Mouse (Mus musculus) embryonic facial prominence, embryonic 14.5 days (tissue): ENCODE measurements around the gene Atf1. TPM values are rescaled to one million over a fixed set of nuclear protein-coding genes. Genes with fewer than 3 reads are reported as not detected.

Experiments
- ATAC-seq: fragments of 200-750 bp; cut with Nextera tagmentation; 2 replicates; pipeline ENCODE4 v1.8.0; 2017; ENCODE audit warnings: low read depth, moderate number of reproducible peaks, moderate TSS enrichment
- DNase-seq: peaks from one replicate; pipeline ENCODE4 v3.0.0-alpha.2; 2015; ENCODE audit warnings: low spot score
- H3K27ac ChIP-seq: fragments of 300-500 bp; sonication (generic); replicated peaks from 2 replicates; pipeline ENCODE4 v1.5.1; 2014; ENCODE audit warnings: low read depth, mild to moderate bottlenecking, low read length, moderate library complexity
- H3K27me3 ChIP-seq: fragments of 300-500 bp; sonication (generic); replicated peaks from 2 replicates; pipeline ENCODE4 v1.6.1; 2014; ENCODE audit warnings: low read length; ENCODE audit not compliant: control insufficient read depth, insufficient read depth
- H3K36me3 ChIP-seq: fragments of 300-500 bp; sonication (generic); 2 replicates; pipeline ENCODE4 v1.6.1; 2014; ENCODE audit warnings: low read length, mixed read lengths; ENCODE audit not compliant: control insufficient read depth, insufficient read depth
- H3K4me1 ChIP-seq: fragments of 300-500 bp; sonication (generic); 2 replicates; pipeline ENCODE4 v1.6.1; 2014; ENCODE audit warnings: antibody characterized with exemption, low read length; ENCODE audit not compliant: control insufficient read depth, insufficient read depth
- H3K4me2 ChIP-seq: fragments of 300-500 bp; sonication (generic); 2 replicates; pipeline ENCODE4 v1.6.1; 2014; ENCODE audit warnings: low read depth, mild to moderate bottlenecking, low read length, moderate library complexity, mixed read lengths
- H3K4me3 ChIP-seq: fragments of 300-500 bp; sonication (generic); 2 replicates; pipeline ENCODE4 v1.5.1; 2014; ENCODE audit warnings: low read depth, mild to moderate bottlenecking, low read length
- H3K9ac ChIP-seq: fragments of 300-500 bp; sonication (generic); 2 replicates; pipeline ENCODE4 v1.6.1; 2014; ENCODE audit warnings: low read depth, mild to moderate bottlenecking, low read length, moderate library complexity, mixed read lengths
- H3K9me3 ChIP-seq: fragments of 300-500 bp; sonication (generic); 2 replicates; pipeline ENCODE4 v1.6.1; 2016; ENCODE audit warnings: low read length; ENCODE audit not compliant: control insufficient read depth
- WGBS: fragments of 180-500 bp; shearing (Covaris S2); extraction: QIAGEN DNeasy Blood & Tissue Kit; methylation state at CpG from one replicate; pipeline ENCODE4 v1.1.7; 2014; 5-methylcytosine and 5-hydroxymethylcytosine counted together
- polyA plus RNA-seq: library from polyadenylated mRNA; unstranded; fragments of >200 nt; fragmentation: Nextera tagmentation; extraction: Ambion mirVana; gene quantifications from 2 replicates; pipeline ENCODE4 v1.2.1, GENCODE M21; 2014

The Atf1 gene
- polyA plus RNA-seq, 1 experiment from 2014 or later, result 33.5 TPM

DNA sequence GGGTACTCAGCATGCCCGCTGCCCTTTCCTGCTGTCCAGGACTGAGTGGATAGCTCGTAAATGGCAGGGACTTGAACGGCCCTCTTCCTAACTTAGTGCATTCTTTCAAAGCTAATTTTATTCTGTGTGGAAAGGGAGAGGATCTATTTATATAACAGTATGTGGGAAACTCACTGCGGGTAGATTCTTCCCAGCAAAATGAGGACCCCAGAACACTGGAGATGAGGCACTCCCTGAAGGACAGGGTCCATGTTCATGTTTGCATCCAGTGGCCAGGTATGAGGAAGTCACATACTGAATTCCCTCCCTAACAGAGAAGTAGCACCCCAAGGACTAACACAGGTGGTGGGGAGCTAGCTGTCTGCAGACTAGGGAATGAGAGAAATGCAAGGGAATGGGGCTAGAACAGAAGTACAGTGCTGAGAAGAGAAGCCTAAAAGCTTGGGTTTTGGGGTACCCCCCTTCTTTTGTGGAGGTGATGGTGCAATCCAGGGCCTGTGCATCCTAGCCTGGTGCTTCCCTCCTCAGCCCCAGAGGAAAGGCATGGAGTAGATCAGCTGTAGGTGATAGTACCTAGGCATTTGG, 25.1 kb upstream of the Atf1 start:
- no peaks in the 10 kb centered on the region for H3K9me3 ChIP-seq

DNA sequence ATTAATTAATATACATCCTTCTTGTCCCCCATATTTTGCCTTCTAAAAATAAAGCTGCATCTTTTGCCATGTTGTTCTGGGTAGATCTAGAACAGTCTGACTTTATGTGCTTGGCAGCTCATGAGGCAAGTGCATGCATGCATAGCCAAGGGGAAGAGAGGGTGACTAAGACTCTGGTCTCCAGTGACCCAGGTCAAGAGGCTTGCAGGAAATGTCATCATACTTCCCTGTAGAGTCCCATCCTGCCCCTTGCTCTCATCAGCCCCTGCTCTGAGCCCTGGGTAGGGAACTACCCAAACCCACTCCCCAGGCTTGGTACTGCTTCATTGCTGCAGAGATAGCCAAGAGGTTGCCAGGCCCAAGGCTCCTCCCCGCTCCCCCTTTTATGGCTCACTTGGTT, 23.0 kb upstream of the Atf1 start:
- ATAC-seq, result no peak
- no peak for DNase-seq
- no peaks in the 10 kb centered on the region for H3K9me3 ChIP-seq
- no peak overlapping the region for H3K4me3 ChIP-seq
- no peak overlapping the region for H3K9ac ChIP-seq
- no peaks in the 10 kb centered on the region for H3K27me3 ChIP-seq
- peaks cover 74% of the 10 kb centered on the region for H3K36me3 ChIP-seq
- H3K4me2 ChIP-seq, result no peak overlapping the region
- no peak overlapping the region for H3K27ac ChIP-seq
- H3K4me1 ChIP-seq, result no peaks in the 10 kb centered on the region
- 86% methylated on average over 1 of the region's 1 CpGs for WGBS

More for the DNA sequence above, 25.1 kb upstream of the Atf1 start:
- H3K4me2 ChIP-seq, result no peak overlapping the region
- DNase-seq (no peak), ATAC-seq (no peak)
- no peak overlapping the region for H3K27ac ChIP-seq
- no peak overlapping the region for H3K9ac ChIP-seq
- H3K36me3 ChIP-seq, result peaks cover 66% of the 10 kb centered on the region
- H3K4me1 ChIP-seq, result no peaks in the 10 kb centered on the region
- WGBS, result 92% methylated on average over 4 of the region's 4 CpGs
- no peaks in the 10 kb centered on the region for H3K27me3 ChIP-seq
- H3K4me3 ChIP-seq, result no peak overlapping the region

DNA sequence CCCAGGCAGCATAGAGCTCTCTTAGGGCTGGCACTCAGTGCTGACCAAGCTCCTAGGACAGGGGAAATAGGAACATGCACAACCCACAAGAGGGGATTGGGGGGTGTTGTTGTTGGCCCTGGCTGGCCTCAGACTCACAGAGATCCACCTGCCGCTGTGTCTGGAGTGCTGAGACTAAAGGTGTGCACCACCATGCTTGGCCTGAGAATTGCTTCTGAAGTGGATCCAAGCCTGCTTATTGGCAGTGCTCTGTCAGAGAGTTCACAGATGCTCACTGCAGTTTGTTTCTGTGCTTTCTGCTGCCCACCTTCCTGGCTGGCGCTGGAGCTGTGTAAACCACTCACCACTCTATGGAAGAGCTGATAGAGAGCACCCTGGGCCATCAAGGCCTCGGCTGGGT, 17.6 kb upstream of the Atf1 start:
- no peak overlapping the region for H3K4me3 ChIP-seq
- no peaks in the 10 kb centered on the region for H3K9me3 ChIP-seq
- no peak overlapping the region for H3K9ac ChIP-seq
- H3K4me1 ChIP-seq, result no peaks in the 10 kb centered on the region
- no peaks in the 10 kb centered on the region for H3K27me3 ChIP-seq
- WGBS, result 90% methylated on average over 3 of the region's 3 CpGs
- H3K4me2 ChIP-seq, result no peak overlapping the region
- ATAC-seq, result no peak
- peaks cover 96% of the 10 kb centered on the region for H3K36me3 ChIP-seq
- no peak for DNase-seq
- H3K27ac ChIP-seq, result no peak overlapping the region

DNA sequence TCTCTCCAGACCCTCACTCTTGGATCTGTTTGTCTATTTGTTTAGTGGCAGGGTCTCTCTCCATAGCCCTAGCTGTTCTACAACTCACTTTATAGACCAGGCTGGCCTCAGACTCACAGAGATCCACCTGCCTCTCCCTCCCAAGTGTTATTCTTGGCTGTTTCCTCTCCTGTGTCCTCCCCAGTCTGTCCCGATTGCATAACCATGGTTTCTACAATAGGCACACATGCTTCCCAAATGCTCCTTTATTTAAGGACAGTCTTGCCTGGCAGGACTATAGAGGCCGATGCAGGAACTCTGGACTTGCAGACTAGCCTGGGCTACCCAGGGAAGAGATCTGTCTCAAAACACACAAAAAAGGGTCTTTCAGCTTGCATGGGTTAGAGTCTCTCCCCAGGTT, 14.3 kb upstream of the Atf1 start:
- 95% methylated on average over 2 of the region's 2 CpGs for WGBS
- no peak overlapping the region for H3K4me3 ChIP-seq
- no peaks in the 10 kb centered on the region for H3K9me3 ChIP-seq
- no peaks in the 10 kb centered on the region for H3K4me1 ChIP-seq
- H3K27ac ChIP-seq, result no peak overlapping the region
- DNase-seq (no peak), ATAC-seq (no peak)
- no peak overlapping the region for H3K4me2 ChIP-seq
- H3K36me3 ChIP-seq, result peaks cover 80% of the 10 kb centered on the region
- H3K27me3 ChIP-seq, result no peaks in the 10 kb centered on the region
- no peak overlapping the region for H3K9ac ChIP-seq

DNA sequence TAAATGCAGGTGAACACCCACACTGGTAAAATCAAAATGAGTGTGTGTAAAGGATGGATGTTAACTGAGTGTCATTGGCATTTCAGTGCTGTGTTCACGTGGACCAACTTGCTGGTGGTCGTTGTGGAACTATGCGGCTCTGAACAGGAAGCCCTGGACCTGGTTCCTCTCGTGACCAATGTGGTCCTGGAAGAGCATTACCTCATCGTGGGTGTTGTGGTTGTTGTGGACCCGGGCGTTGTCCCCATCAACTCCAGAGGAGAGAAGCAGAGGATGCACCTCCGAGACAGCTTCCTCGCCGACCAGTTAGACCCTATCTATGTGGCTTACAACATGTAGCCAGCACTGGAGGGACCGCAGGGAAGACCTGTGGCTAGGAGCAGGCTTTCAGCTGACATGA, 12.5 kb upstream of the Atf1 start:
- peaks cover 64% of the 10 kb centered on the region for H3K36me3 ChIP-seq
- H3K27ac ChIP-seq, result no peak overlapping the region
- ATAC-seq (no peak), DNase-seq (no peak)
- 94% methylated on average over 11 of the region's 11 CpGs for WGBS
- no peak overlapping the region for H3K4me2 ChIP-seq
- H3K27me3 ChIP-seq, result no peaks in the 10 kb centered on the region
- H3K9me3 ChIP-seq, result no peaks in the 10 kb centered on the region
- no peak overlapping the region for H3K9ac ChIP-seq
- H3K4me3 ChIP-seq, result no peak overlapping the region
- no peaks in the 10 kb centered on the region for H3K4me1 ChIP-seq

DNA sequence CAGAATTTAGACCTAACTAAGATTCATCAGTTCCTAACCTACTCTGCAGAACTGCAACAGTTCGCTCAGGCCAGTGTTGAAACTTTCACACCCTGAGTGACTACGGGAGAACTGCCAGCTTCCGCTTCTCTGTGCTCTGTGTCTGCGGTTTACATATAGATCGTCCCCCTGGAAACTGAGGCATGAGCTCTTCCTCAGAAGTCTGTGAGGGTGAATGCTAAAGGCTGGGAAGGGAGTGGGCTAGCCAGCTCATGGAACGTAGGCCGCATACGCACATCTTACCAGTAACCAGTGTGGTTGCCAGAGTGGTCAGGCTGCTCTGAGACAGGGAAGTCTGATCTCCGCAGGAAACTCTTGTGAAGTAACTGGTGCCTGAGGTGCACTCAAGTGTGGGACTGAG, 11.4 kb upstream of the Atf1 start:
- no peaks in the 10 kb centered on the region for H3K27me3 ChIP-seq
- ATAC-seq, result no peak
- WGBS, result 93% methylated on average over 9 of the region's 9 CpGs
- peaks cover 54% of the 10 kb centered on the region for H3K36me3 ChIP-seq
- no peaks in the 10 kb centered on the region for H3K4me1 ChIP-seq
- no peak overlapping the region for H3K4me3 ChIP-seq
- H3K27ac ChIP-seq, result no peak overlapping the region
- DNase-seq, result no peak
- no peak overlapping the region for H3K9ac ChIP-seq
- no peak overlapping the region for H3K4me2 ChIP-seq
- H3K9me3 ChIP-seq, result no peaks in the 10 kb centered on the region

DNA sequence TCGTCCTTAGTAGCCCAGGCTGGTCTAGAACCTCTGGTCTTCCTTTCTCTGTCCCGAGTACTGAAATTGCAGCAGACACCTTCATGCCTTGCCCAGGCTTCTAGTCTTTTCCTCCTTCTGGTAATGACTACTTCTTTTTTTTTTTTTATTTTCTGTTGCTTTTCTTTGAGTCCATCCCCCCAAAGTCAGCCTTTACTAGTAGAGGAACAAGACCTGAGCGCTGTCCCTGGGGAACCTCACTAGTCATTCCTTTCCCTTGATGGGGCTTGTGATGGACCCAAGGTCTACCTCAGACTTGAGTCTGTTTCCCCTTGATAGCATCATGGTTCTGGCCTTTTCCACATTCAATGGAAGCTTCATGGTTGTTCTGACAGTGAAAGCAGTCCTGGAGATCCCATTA, 9.6 kb upstream of the Atf1 start:
- ATAC-seq, result no peak
- peaks cover 36% of the 10 kb centered on the region for H3K36me3 ChIP-seq
- 93% methylated on average over 3 of the region's 3 CpGs for WGBS

DNA sequence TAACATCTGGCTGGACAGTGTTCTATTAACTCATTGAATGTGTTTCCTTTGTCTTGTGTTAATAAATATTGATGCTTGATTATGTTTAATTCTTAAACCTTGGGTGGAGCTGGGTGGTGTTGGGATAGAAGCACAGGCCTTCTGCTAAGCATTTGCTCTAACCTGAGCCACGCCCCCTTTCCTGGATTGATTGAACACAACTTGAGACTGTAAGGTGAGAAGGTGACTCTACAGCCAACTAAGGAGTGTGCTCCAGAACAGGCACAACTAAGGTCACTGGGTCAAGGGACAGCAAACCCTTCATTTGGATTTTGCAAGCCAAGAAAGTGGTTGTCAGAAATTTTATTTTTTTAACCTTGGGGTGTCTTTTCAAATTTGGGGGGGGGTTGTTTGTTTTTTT, 8.2 kb upstream of the Atf1 start:
- H3K4me1 ChIP-seq, result no peaks in the 10 kb centered on the region
- DNase-seq (no peak), ATAC-seq (no peak)
- no peak overlapping the region for H3K4me3 ChIP-seq
- no peak overlapping the region for H3K4me2 ChIP-seq
- H3K9ac ChIP-seq, result no peak overlapping the region
- H3K36me3 ChIP-seq, result peaks cover 23% of the 10 kb centered on the region
- 66% methylated on average over 1 of the region's 1 CpGs for WGBS
- H3K27ac ChIP-seq, result no peak overlapping the region
- H3K27me3 ChIP-seq, result no peaks in the 10 kb centered on the region
- peaks cover 17% of the 10 kb centered on the region for H3K9me3 ChIP-seq

More for the DNA sequence above, 9.6 kb upstream of the Atf1 start:
- no peak overlapping the region for H3K4me2 ChIP-seq
- H3K9ac ChIP-seq, result no peak overlapping the region
- DNase-seq, result no peak
- H3K27ac ChIP-seq, result no peak overlapping the region
- H3K9me3 ChIP-seq, result peaks cover 9% of the 10 kb centered on the region
- H3K4me3 ChIP-seq, result no peak overlapping the region
- no peaks in the 10 kb centered on the region for H3K4me1 ChIP-seq
- no peaks in the 10 kb centered on the region for H3K27me3 ChIP-seq

DNA sequence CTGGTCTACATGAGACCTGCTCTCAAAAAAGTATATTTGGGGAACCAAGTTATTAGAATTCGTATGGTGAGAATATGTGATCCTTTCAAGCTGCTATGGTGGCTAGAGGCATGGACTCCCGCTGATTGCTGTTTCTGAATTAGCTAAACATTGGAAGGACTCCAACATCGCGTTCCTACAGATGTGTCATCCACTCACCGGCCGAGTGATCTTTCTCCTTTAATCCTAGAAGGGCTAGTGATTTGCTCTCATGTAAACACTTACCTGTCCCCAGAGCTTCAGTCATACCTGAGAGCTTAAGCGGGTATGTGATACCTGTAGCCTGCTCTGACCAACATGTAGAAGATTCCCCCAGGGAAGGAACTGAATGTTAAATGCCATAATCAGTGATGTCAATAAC, 6.7 kb upstream of the Atf1 start:
- DNase-seq, result no peak
- no peak overlapping the region for H3K9ac ChIP-seq
- 84% methylated on average over 7 of the region's 7 CpGs for WGBS
- H3K27ac ChIP-seq, result no peak overlapping the region
- H3K4me1 ChIP-seq, result no peaks in the 10 kb centered on the region
- H3K4me2 ChIP-seq, result no peak overlapping the region
- no peak overlapping the region for H3K4me3 ChIP-seq
- H3K27me3 ChIP-seq, result no peaks in the 10 kb centered on the region
- H3K36me3 ChIP-seq, result peaks cover 8% of the 10 kb centered on the region
- no peak for ATAC-seq
- peaks cover 17% of the 10 kb centered on the region for H3K9me3 ChIP-seq
